Mouse (Mus musculus) ES-E14 (cell line): ENCODE data around the gene Hp1bp3.

Experiments used
- CHD2 ChIP-seq: IDR thresholded peaks from 2 replicates; pipeline ENCODE4 v1.6.1; 2014; ENCODE audit warnings: mild to moderate bottlenecking, low read depth, low read length, inconsistent platforms
- HCFC1 ChIP-seq: IDR thresholded peaks from 2 replicates; pipeline ENCODE4 v1.6.1; 2012; ENCODE audit warnings: low read length, inconsistent platforms, borderline replicate concordance; ENCODE audit not compliant: insufficient read depth
- MAFK ChIP-seq: IDR thresholded peaks from 2 replicates; pipeline ENCODE4 v1.6.1; 2014; ENCODE audit warnings: mild to moderate bottlenecking, low read depth, low read length, inconsistent platforms; ENCODE audit not compliant: insufficient read depth
- ZC3H11A ChIP-seq: IDR thresholded peaks from 2 replicates; pipeline ENCODE4 v1.6.1; 2012; ENCODE audit warnings: low read depth, mild to moderate bottlenecking, inconsistent platforms, low read length, borderline replicate concordance
- ZNF384 ChIP-seq: IDR thresholded peaks from 2 replicates; pipeline ENCODE4 v1.6.1; 2012; ENCODE audit warnings: low read depth, low read length, inconsistent platforms

DNA sequence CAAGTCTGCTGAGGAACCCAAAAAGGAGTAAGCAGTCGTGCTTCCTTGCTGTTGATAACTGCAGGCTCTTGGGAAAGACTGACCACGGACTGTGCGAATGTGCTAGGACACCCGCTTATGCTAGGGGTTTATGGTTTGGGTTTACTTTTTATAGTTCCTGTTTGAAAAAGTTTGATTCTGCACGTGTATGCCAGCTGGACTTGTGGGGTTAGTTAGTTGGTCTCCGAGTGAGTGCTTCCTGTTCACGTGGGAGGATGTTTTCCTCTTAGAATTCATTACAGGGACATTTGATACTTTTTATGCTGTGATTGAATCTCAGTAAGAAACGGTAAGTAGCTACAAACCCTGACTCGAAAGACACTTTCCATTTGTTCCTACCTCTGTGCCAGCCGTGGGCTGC is 7.5 kb downstream of the Hp1bp3 start:
- TF ChIP-seq ZNF384 (no peak), HCFC1 (no peak), MAFK (no peak), ZC3H11A (no peak), CHD2 (no peak)
